Mouse (Mus musculus) brain, embryonic 14.5 days (tissue): ENCODE measurements at regions not wholly inside any gene's neighbourhood (a gene's known extent, or its start where the extent isn't known, plus 50 kb on each side); places are given as distances from the start of the nearest gene placed in this dataset.

Experiments used
- CTCF ChIP-seq: fragments of 200-500 bp; IDR thresholded peaks from 2 replicates; pipeline ENCODE4 v1.5.1; 2012; ENCODE audit warnings: inconsistent platforms, mild to moderate bottlenecking, moderate library complexity, borderline replicate concordance; ENCODE audit not compliant: insufficient read depth, insufficient read length; ENCODE audit errors: extremely low read depth
- POLR2A ChIP-seq: fragments of 200-500 bp; IDR thresholded peaks from 2 replicates; pipeline ENCODE4 v1.6.1; 2012; ENCODE audit warnings: mild to moderate bottlenecking, inconsistent platforms, borderline replicate concordance; ENCODE audit not compliant: poor library complexity, insufficient read depth, insufficient read length, severe bottlenecking; ENCODE audit errors: extremely low read depth

GRCm38 (mm10) chr4:32183791-32184190 lies 54.8 kb upstream of the Bach2 start:
- TF ChIP-seq CTCF = no peak
- no peak for TF ChIP-seq POLR2A
